Mouse (Mus musculus) thymus, adult 2 months (tissue): ENCODE measurements around the gene Oca2. TPM values are rescaled to one million over a fixed set of nuclear protein-coding genes. Genes with fewer than 3 reads are reported as not detected.

Experiments used
- DNase-seq: peaks from one replicate; pipeline ENCODE4 v3.0.0; 2021
- H3K27ac ChIP-seq: fragments of 200-500 bp; 2 replicates; pipeline ENCODE4 v1.5.1; 2012; ENCODE audit warnings: low read length, control low read depth; ENCODE audit not compliant: control insufficient read depth, insufficient read depth
- H3K27me3 ChIP-seq: fragments of 200-500 bp; 2 replicates; pipeline ENCODE4 v1.6.1; 2012; ENCODE audit warnings: mild to moderate bottlenecking, low read length, moderate library complexity, mixed read lengths; ENCODE audit not compliant: control insufficient read depth, insufficient read depth
- H3K36me3 ChIP-seq: fragments of 200-500 bp; 2 replicates; pipeline ENCODE4 v1.6.1; 2012; ENCODE audit warnings: mild to moderate bottlenecking, low read length, moderate library complexity; ENCODE audit not compliant: control insufficient read depth, insufficient read depth
- H3K4me1 ChIP-seq: fragments of 200-500 bp; replicated peaks from 2 replicates; pipeline ENCODE4 v1.6.1; 2012; ENCODE audit warnings: low read length; ENCODE audit not compliant: control insufficient read depth, insufficient read depth
- H3K4me3 ChIP-seq: fragments of 200-500 bp; 2 replicates; pipeline ENCODE4 v1.5.1; 2012; ENCODE audit warnings: mild to moderate bottlenecking, low read length, control low read depth, moderate library complexity; ENCODE audit not compliant: control insufficient read depth, insufficient read depth
- CTCF ChIP-seq: fragments of 200-500 bp; IDR thresholded peaks from 2 replicates; pipeline ENCODE4 v1.5.1; 2012; ENCODE audit warnings: mild to moderate bottlenecking, control low read depth, low read length, moderate library complexity, borderline replicate concordance; ENCODE audit not compliant: control insufficient read depth, poor library complexity, insufficient read depth; ENCODE audit errors: extremely low read depth
- POLR2A ChIP-seq: fragments of 200-500 bp; IDR thresholded peaks from 2 replicates; pipeline ENCODE4 v1.6.1; 2012; ENCODE audit warnings: mild to moderate bottlenecking, low read length, control low read depth, moderate library complexity; ENCODE audit not compliant: control insufficient read depth, poor library complexity, insufficient read depth; ENCODE audit errors: extremely low read depth
- WGBS: fragments of 180-500 bp; shearing (Covaris S2); methylation state at CpG from one replicate; pipeline ENCODE4 v1.1.7; 2018; 5-methylcytosine and 5-hydroxymethylcytosine counted together
- polyA plus RNA-seq: library from polyadenylated mRNA; depleted of rRNA; stranded (reverse); fragments of >200 nt; gene quantifications from 2 replicates; pipeline ENCODE4 v1.2.3, GENCODE M21; 2012; rRNA removed

Gene Oca2
- not detected in 2 replicates for polyA plus RNA-seq

DNA sequence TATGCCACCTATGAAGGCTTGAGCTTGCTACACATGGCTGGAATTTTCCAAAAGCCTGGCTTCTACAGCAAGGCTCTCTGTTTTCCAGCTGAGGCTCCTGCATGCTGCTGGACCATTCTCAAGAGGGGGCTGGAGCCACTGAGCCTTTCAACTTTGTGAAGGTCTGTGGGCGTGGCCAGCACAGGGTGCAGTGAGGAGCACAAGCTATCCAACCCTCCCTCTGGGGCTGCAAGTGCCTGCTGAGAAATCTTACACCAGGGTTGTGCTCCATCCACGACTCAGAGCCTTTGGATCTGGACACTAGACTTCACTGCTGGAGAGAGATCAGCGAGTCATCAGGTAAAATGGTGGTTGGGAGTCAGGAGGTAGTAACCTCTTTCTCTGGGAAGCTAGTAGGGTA lies at the start of gene Oca2:
TSS of gene Oca2 (plus strand) at position 218 of the 400 bp plus-strand sequence.
- no peak for DNase-seq
- no peaks in the 10 kb centered on the region for H3K4me1 ChIP-seq
- 63% methylated on average over 3 of the region's 3 CpGs for WGBS
- no peaks in the 10 kb centered on the region for H3K27me3 ChIP-seq
- TF ChIP-seq POLR2A (no peak), CTCF (no peak)
- H3K36me3 ChIP-seq = no peaks in the 10 kb centered on the region
- no peak within 1 kb of the TSS for H3K27ac ChIP-seq
- H3K4me3 ChIP-seq = no peak within 1 kb of the TSS

GRCm38 (mm10) chr7:56191041-56191440 lies 48.5 kb upstream of the Oca2 start:
- DNase-seq = no peak
- Histone ChIP-seq H3K36me3 (peaks cover 31% of the 10 kb centered on the region), H3K27ac (no peak overlapping the region), H3K27me3 (no peaks in the 10 kb centered on the region), H3K4me3 (no peak overlapping the region), H3K4me1 (no peaks in the 10 kb centered on the region)
- no peak for TF ChIP-seq POLR2A
- no peak for TF ChIP-seq CTCF
- 98% methylated on average over 6 of the region's 6 CpGs for WGBS

DNA sequence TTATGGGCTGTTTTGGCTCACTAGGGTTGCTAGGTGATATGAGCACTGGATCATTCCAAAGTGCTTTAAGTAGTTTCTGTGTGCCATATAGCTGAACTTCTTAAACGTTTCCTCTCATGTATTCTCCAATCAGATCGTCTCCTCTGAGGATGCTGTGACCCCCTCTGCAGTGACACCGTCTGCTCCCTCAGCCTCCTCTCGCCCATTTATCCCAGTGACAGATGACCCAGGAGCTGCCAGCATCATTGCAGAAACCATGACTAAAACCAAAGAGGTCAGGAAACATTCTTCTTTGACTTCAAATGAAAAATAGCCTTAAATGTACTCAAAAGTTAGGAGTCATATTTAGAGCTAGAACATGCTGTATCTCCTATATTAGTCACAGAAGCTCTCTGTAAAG lies 47.9 kb upstream of the Oca2 start:
- WGBS = 93% methylated on average over 4 of the region's 4 CpGs
- Histone ChIP-seq H3K4me1 (no peaks in the 10 kb centered on the region), H3K4me3 (no peak overlapping the region), H3K36me3 (peaks cover 30% of the 10 kb centered on the region), H3K27me3 (no peaks in the 10 kb centered on the region), H3K27ac (no peak overlapping the region)
- TF ChIP-seq POLR2A = no peak
- TF ChIP-seq CTCF = no peak
- no peak for DNase-seq

- no peak for TF ChIP-seq CTCF
- no peak for TF ChIP-seq POLR2A
- no peak for DNase-seq
- Histone ChIP-seq H3K4me3 (no peak overlapping the region), H3K36me3 (peaks cover 60% of the 10 kb centered on the region), H3K4me1 (no peaks in the 10 kb centered on the region), H3K27ac (no peak overlapping the region), H3K27me3 (no peaks in the 10 kb centered on the region)
- 95% methylated on average over 10 of the region's 10 CpGs for WGBS
These were observed 37.9 kb upstream of the Oca2 start for GRCm38 (mm10) chr7:56201483-56202218.

DNA sequence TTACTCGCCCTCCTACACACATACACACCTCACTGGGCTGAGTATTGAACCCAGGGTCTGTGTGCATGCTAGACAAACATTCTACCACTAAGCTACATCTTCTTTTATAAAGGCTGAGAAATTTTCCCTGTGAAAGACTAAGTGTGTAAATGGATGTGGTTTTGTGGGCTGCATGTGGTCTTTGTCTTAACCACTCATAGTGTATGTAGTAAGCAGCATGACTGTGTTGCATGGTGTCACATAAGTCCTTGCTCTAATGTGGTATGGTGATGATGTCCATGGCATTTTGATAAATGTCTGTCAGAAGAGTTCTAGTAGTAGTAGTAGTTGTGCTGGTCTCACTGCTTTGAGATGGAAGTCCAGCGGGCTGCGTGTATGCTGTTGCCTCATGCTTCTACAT lies 36.7 kb upstream of the Oca2 start:
- WGBS = 96% methylated on average over 3 of the region's 3 CpGs
- Histone ChIP-seq H3K4me3 (no peak overlapping the region), H3K27me3 (no peaks in the 10 kb centered on the region), H3K4me1 (no peaks in the 10 kb centered on the region), H3K27ac (no peak overlapping the region), H3K36me3 (peaks cover 61% of the 10 kb centered on the region)
- TF ChIP-seq CTCF = no peak
- DNase-seq = no peak

DNA sequence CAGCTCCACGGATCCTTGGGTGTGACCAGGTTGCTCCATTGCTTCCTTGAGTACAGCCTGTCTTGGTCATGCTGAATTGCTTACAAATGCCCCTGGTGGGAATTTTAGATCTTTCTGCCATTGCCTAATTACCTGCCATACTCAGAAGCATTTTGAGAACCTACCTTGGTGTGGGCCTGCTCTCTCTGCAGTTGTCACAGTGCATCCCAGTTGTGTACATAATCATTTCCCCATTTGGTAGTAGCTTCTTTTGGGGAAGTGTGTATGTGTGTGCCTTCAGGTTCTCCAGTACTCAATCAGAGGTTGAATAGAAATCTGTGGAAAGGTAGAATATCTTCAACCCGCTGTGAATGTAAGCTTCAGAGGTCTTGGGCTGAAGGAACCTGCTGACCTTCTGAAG lies 36.3 kb upstream of the Oca2 start:
- H3K36me3 ChIP-seq = peaks cover 59% of the 10 kb centered on the region

GRCm38 (mm10) chr7:56204877-56205276 lies 34.7 kb upstream of the Oca2 start:
- TF ChIP-seq POLR2A (no peak), CTCF (no peak)
- Histone ChIP-seq H3K27me3 (no peaks in the 10 kb centered on the region), H3K36me3 (peaks cover 66% of the 10 kb centered on the region), H3K4me1 (no peaks in the 10 kb centered on the region), H3K27ac (no peak overlapping the region), H3K4me3 (no peak overlapping the region)
- 94% methylated on average over 3 of the region's 3 CpGs for WGBS
- no peak for DNase-seq

More for the DNA sequence above, 36.3 kb upstream of the Oca2 start:
- DNase-seq = no peak
- 97% methylated on average over 2 of the region's 2 CpGs for WGBS
- Histone ChIP-seq H3K27ac (no peak overlapping the region), H3K4me3 (no peak overlapping the region), H3K27me3 (no peaks in the 10 kb centered on the region), H3K4me1 (no peaks in the 10 kb centered on the region)
- no peak for TF ChIP-seq POLR2A
- TF ChIP-seq CTCF = no peak
